Mouse (Mus musculus) lung, postnatal 0 days (tissue): ENCODE results near the gene Ufc1. TPM values are rescaled to one million over a fixed set of nuclear protein-coding genes. Genes with fewer than 3 reads are reported as not detected.
A peak's percentile ranks its signal among the peaks of the same experiment; 100 is the strongest.

Source experiments
- ATAC-seq: fragments of 200-750 bp; cut with Nextera tagmentation; 2 replicates; pipeline ENCODE4 v1.8.0; 2017; ENCODE audit warnings: moderate library complexity
- DNase-seq: peaks from one replicate; pipeline ENCODE4 v3.0.0-alpha.2; 2016; ENCODE audit warnings: low spot score
- H3K27ac ChIP-seq: fragments of 300-500 bp; sonication (generic); 2 replicates; pipeline ENCODE4 v1.5.1; 2014; ENCODE audit warnings: antibody characterized with exemption, mild to moderate bottlenecking, low read length, mixed read lengths
- H3K27me3 ChIP-seq: fragments of 300-500 bp; sonication (generic); replicated peaks from 2 replicates; pipeline ENCODE4 v1.6.1; 2014; ENCODE audit warnings: low read length, mixed read lengths; ENCODE audit not compliant: insufficient read depth
- H3K36me3 ChIP-seq: fragments of 300-500 bp; sonication (generic); 2 replicates; pipeline ENCODE4 v1.6.1; 2014; ENCODE audit warnings: low read length, mixed read lengths; ENCODE audit not compliant: insufficient read depth
- H3K4me1 ChIP-seq: fragments of 300-500 bp; sonication (generic); 2 replicates; pipeline ENCODE4 v1.6.1; 2014; ENCODE audit warnings: antibody characterized with exemption, low read depth, low read length, mixed read lengths; ENCODE audit not compliant: insufficient read depth
- H3K4me2 ChIP-seq: fragments of 300-500 bp; sonication (generic); replicated peaks from 2 replicates; pipeline ENCODE4 v1.6.1; 2014; ENCODE audit warnings: low read depth, mild to moderate bottlenecking, low read length, moderate library complexity, mixed read lengths
- H3K4me3 ChIP-seq: fragments of 300-500 bp; sonication (generic); 2 replicates; pipeline ENCODE4 v1.5.1; 2014; ENCODE audit warnings: low read depth, low read length
- H3K9ac ChIP-seq: fragments of 300-500 bp; sonication (generic); replicated peaks from 2 replicates; pipeline ENCODE4 v1.6.1; 2014; ENCODE audit warnings: low read depth, mild to moderate bottlenecking
- H3K9me3 ChIP-seq: fragments of 300-500 bp; sonication (generic); 2 replicates; pipeline ENCODE4 v1.6.1; 2016; ENCODE audit warnings: low read length, mixed read lengths
- CTCF ChIP-seq: IDR thresholded peaks from 2 replicates; pipeline ENCODE4 v1.5.1; 2016; ENCODE audit warnings: antibody characterized with exemption, mild to moderate bottlenecking
- EP300 ChIP-seq: IDR thresholded peaks from 2 replicates; pipeline ENCODE4 v1.6.1; 2016; ENCODE audit warnings: antibody characterized with exemption, mild to moderate bottlenecking, control low read depth
- WGBS: fragments of 180-500 bp; shearing (Covaris S2); extraction: QIAGEN DNeasy Blood & Tissue Kit; methylation state at CpG from one replicate; pipeline ENCODE4 v1.1.7; 2014; 5-methylcytosine and 5-hydroxymethylcytosine counted together
- polyA plus RNA-seq: library from polyadenylated mRNA; unstranded; fragments of >200 nt; fragmentation: Nextera tagmentation; extraction: Ambion mirVana; gene quantifications from 2 replicates; pipeline ENCODE4 v1.2.1, GENCODE M21; 2015

The Ufc1 gene
- polyA plus RNA-seq, 1 experiment from 2014 or later, result 100 TPM

GRCm38 (mm10) chr1:171239992-171240744, 54.7 kb downstream of the Ufc1 start:
- ATAC-seq (peak; percentile 89), DNase-seq (peak; percentile 87)
- TF ChIP-seq CTCF (no peak), EP300 (peak; percentile 99)
- no peak overlapping the region for H3K9ac ChIP-seq
- 66% methylated on average over 15 of the region's 15 CpGs for WGBS
- no peaks in the 10 kb centered on the region for H3K27me3 ChIP-seq
- H3K9me3 ChIP-seq, result no peaks in the 10 kb centered on the region
- H3K4me3 ChIP-seq, result no peak overlapping the region
- 0 out of 2 replicates have a peak, but pooled peaks cover 3% of the 10 kb centered on the region for H3K4me1 ChIP-seq
- H3K4me2 ChIP-seq, result no peak overlapping the region
- H3K36me3 ChIP-seq, result peaks cover 38% of the 10 kb centered on the region
- H3K27ac ChIP-seq, result peak overlapping the region; percentile 74

Other genes with a start within 250 kb of the Ufc1 start
- gene Fcgr3, start 230.1 kb downstream of the Ufc1 start, polyA plus RNA-seq, result 29.3 and 37.4 TPM in 2 replicates
- 32.2 and 33.2 TPM in 2 replicates for gene Cfap126, start 181.1 kb downstream of the Ufc1 start, polyA plus RNA-seq
- gene Sdhc, start 144.4 kb downstream of the Ufc1 start, polyA plus RNA-seq, result 145 and 157 TPM in 2 replicates
- 0.62 and 0.73 TPM in 2 replicates for gene Mpz, start 144.3 kb downstream of the Ufc1 start, polyA plus RNA-seq
- gene Pcp4l1, start 98.8 kb downstream of the Ufc1 start, polyA plus RNA-seq, result 3.3 and 4.4 TPM in 2 replicates
- gene Nr1i3, start 81.1 kb downstream of the Ufc1 start, polyA plus RNA-seq, result 0.07 and 0.08 TPM in 2 replicates
- 14.9 and 17.1 TPM in 2 replicates for gene Tomm40l, start 72.5 kb downstream of the Ufc1 start, polyA plus RNA-seq
- 2.3 and 5.5 TPM in 2 replicates for gene Apoa2, start 70.0 kb downstream of the Ufc1 start, polyA plus RNA-seq
- gene Fcer1g, start 60.7 kb downstream of the Ufc1 start, polyA plus RNA-seq, result 121 and 130 TPM in 2 replicates
- 2.7 and 3.3 TPM in 2 replicates for gene Adamts4, start 44.6 kb downstream of the Ufc1 start, polyA plus RNA-seq
- gene Ndufs2, start 43.6 kb downstream of the Ufc1 start, polyA plus RNA-seq, result 172 and 188 TPM in 2 replicates
- 68.4 and 77.0 TPM in 2 replicates for gene B4galt3, start 24.7 kb downstream of the Ufc1 start, polyA plus RNA-seq
- gene Ppox, start 13.8 kb downstream of the Ufc1 start, polyA plus RNA-seq, result 28.4 and 30.6 TPM in 2 replicates
- 38.3 and 40.9 TPM in 2 replicates for gene Usp21, start 7.0 kb downstream of the Ufc1 start, polyA plus RNA-seq
- 43.0 and 44.4 TPM in 2 replicates for gene Dedd, start 34.1 kb upstream of the Ufc1 start, polyA plus RNA-seq
- 39.9 and 45.5 TPM in 2 replicates for gene Nit1, start 50.6 kb upstream of the Ufc1 start, polyA plus RNA-seq
- gene Pfdn2, start 50.6 kb upstream of the Ufc1 start, polyA plus RNA-seq, result 64.1 and 72.7 TPM in 2 replicates
- gene Klhdc9, start 65.8 kb upstream of the Ufc1 start, polyA plus RNA-seq, result 4.0 and 4.5 TPM in 2 replicates
- gene Nectin4, start 75.1 kb upstream of the Ufc1 start, polyA plus RNA-seq, result 10.1 and 10.2 TPM in 2 replicates
- gene Arhgap30, start 93.9 kb upstream of the Ufc1 start, polyA plus RNA-seq, result 3.5 and 4.1 TPM in 2 replicates
- 66.4 and 67.7 TPM in 2 replicates for gene Usf1, start 116.3 kb upstream of the Ufc1 start, polyA plus RNA-seq
- gene Tstd1, start 123.8 kb upstream of the Ufc1 start, polyA plus RNA-seq, result 7.1 and 7.8 TPM in 2 replicates
- 177 and 239 TPM in 2 replicates for gene F11r, start 142.5 kb upstream of the Ufc1 start, polyA plus RNA-seq
- 13.7 and 14.8 TPM in 2 replicates for gene Alyref2, start 208.5 kb upstream of the Ufc1 start, polyA plus RNA-seq
- not detected in 2 replicates for gene Itln1, start 240.3 kb upstream of the Ufc1 start, polyA plus RNA-seq